Mouse (Mus musculus) brown adipose tissue, adult 24 weeks (tissue): ENCODE results near the gene Krt5. TPM values are rescaled to one million over a fixed set of nuclear protein-coding genes. Genes with fewer than 3 reads are reported as not detected.
"Not testable (repeated sequence)": the region's sequence is repeated elsewhere in the genome, so short reads cannot be mapped to it uniquely, and the experiment has no call there.

ENCODE experiments used
- H3K27ac ChIP-seq: fragments of 200-500 bp; replicated peaks from 2 replicates; pipeline ENCODE4 v1.5.1; 2012; ENCODE audit warnings: low read depth, mild to moderate bottlenecking, low read length
- H3K4me1 ChIP-seq: fragments of 200-500 bp; 2 replicates; pipeline ENCODE4 v1.6.1; 2012; ENCODE audit warnings: low read length, mixed read lengths; ENCODE audit not compliant: control insufficient read depth, insufficient read depth, insufficient read length
- H3K4me3 ChIP-seq: fragments of 200-500 bp; 2 replicates; pipeline ENCODE4 v1.5.1; 2012; ENCODE audit warnings: low read depth, mild to moderate bottlenecking, low read length, moderate library complexity; ENCODE audit not compliant: insufficient read depth
- polyA plus RNA-seq: library from polyadenylated mRNA; stranded (reverse); fragments of >200 nt; gene quantifications from 2 replicates; pipeline ENCODE4 v1.2.4, GENCODE M21; 2012; ENCODE audit not compliant: missing spikeins, insufficient read depth, insufficient read length

The Krt5 gene
- polyA plus RNA-seq, 1 experiment: 0.48 TPM

- H3K27ac ChIP-seq, H3K4me1 ChIP-seq, H3K4me3 ChIP-seq: not testable (repeated sequence)
These were observed 22.2 kb downstream of the Krt5 start for GRCm38 (mm10) chr15:101690460-101690859.

- Histone ChIP-seq H3K27ac (no peak overlapping the region), H3K4me1 (no peaks in the 10 kb centered on the region), H3K4me3 (no peak overlapping the region)
These were observed 24.5 kb downstream of the Krt5 start for GRCm38 (mm10) chr15:101688161-101688560.

- no peak within 1 kb of the TSS for H3K27ac ChIP-seq
- no peak within 1 kb of the TSS for H3K4me3 ChIP-seq
- H3K4me1 ChIP-seq: no peaks in the 10 kb centered on the region
These were observed 32.5 kb downstream of the Krt5 start, which contains the start of gene Krt6b for GRCm38 (mm10) chr15:101680187-101680586. Krt6b (minus strand) TSS chr15:101680287.

DNA sequence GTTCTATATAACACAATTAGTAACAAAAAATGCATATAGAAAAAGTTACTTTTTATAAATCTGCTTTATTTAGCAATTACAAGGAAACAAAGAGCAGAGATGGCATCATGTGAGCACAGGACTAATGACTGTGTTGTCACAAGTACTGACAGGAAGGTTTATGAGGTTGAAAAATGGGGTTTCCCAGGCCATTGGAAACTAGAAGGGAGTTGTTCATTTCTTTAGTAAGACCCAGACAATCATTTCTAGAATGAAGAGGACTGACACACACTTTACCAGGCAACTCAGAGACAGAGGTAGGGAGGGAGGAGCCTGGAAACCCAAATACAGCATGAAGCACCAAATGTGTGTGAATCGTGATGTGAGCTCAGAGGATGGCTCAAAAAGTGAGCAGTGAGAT lies 36.7 kb downstream of the Krt5 start:
- Histone ChIP-seq H3K4me3 (no peak overlapping the region), H3K27ac (no peak overlapping the region), H3K4me1 (no peaks in the 10 kb centered on the region)

Other genes starting within 250 kb of the Krt5 start
- not detected in 2 replicates for gene Krt81, start 249.1 kb downstream of the Krt5 start, polyA plus RNA-seq
- not detected in 2 replicates for gene Krt86, start 239.4 kb downstream of the Krt5 start, polyA plus RNA-seq
- not detected in 2 replicates for gene Krt83, start 221.4 kb downstream of the Krt5 start, polyA plus RNA-seq
- gene Gm49425, start 195.6 kb downstream of the Krt5 start, polyA plus RNA-seq: not detected in 2 replicates
- not detected in 2 replicates for gene Krt84, start 180.1 kb downstream of the Krt5 start, polyA plus RNA-seq
- gene Krt82, start 162.2 kb downstream of the Krt5 start, polyA plus RNA-seq: not detected in 2 replicates
- not detected in 2 replicates for gene Krt90, start 149.9 kb downstream of the Krt5 start, polyA plus RNA-seq
- not detected in 2 replicates for gene Krt75, start 139.0 kb downstream of the Krt5 start, polyA plus RNA-seq
- not detected in 2 replicates for gene Gm5414, start 84.7 kb downstream of the Krt5 start, polyA plus RNA-seq
- not detected in 2 replicates for gene Gm5478, start 65.5 kb downstream of the Krt5 start, polyA plus RNA-seq
- not detected in 2 replicates for gene Krt6b, start 32.6 kb downstream of the Krt5 start, polyA plus RNA-seq
- not detected in 2 replicates for gene Krt6a, start 18.6 kb downstream of the Krt5 start, polyA plus RNA-seq
- not detected in 2 replicates for gene Krt71, start 30.2 kb upstream of the Krt5 start, polyA plus RNA-seq
- not detected in 2 replicates for gene Krt72, start 73.6 kb upstream of the Krt5 start, polyA plus RNA-seq
- gene Krt73, start 89.4 kb upstream of the Krt5 start, polyA plus RNA-seq: not detected in 2 replicates
- gene Krt2, start 105.3 kb upstream of the Krt5 start, polyA plus RNA-seq: not detected in 2 replicates
- 0.63 TPM in 1 of 2 replicates, not detected in the other for gene Krt1, start 137.9 kb upstream of the Krt5 start, polyA plus RNA-seq
- 1.1 and 2.2 TPM in 2 replicates for gene Krt77, start 156.8 kb upstream of the Krt5 start, polyA plus RNA-seq
- gene Krt76, start 180.0 kb upstream of the Krt5 start, polyA plus RNA-seq: not detected in 2 replicates
- gene Krt4, start 211.8 kb upstream of the Krt5 start, polyA plus RNA-seq: not detected in 2 replicates
- gene Krt79, start 227.4 kb upstream of the Krt5 start, polyA plus RNA-seq: 15.1 and 19.0 TPM in 2 replicates
- gene Krt78, start 241.4 kb upstream of the Krt5 start, polyA plus RNA-seq: not detected in 2 replicates